Mouse (Mus musculus) ovary, postnatal 36 days (tissue): ENCODE data around the gene Gtpbp8.

Experiments
- DNase-seq: peaks from one replicate; pipeline ENCODE4 v3.0.0; 2022; ENCODE audit warnings: low spot score, mixed read lengths

Gene Gtpbp8

DNA sequence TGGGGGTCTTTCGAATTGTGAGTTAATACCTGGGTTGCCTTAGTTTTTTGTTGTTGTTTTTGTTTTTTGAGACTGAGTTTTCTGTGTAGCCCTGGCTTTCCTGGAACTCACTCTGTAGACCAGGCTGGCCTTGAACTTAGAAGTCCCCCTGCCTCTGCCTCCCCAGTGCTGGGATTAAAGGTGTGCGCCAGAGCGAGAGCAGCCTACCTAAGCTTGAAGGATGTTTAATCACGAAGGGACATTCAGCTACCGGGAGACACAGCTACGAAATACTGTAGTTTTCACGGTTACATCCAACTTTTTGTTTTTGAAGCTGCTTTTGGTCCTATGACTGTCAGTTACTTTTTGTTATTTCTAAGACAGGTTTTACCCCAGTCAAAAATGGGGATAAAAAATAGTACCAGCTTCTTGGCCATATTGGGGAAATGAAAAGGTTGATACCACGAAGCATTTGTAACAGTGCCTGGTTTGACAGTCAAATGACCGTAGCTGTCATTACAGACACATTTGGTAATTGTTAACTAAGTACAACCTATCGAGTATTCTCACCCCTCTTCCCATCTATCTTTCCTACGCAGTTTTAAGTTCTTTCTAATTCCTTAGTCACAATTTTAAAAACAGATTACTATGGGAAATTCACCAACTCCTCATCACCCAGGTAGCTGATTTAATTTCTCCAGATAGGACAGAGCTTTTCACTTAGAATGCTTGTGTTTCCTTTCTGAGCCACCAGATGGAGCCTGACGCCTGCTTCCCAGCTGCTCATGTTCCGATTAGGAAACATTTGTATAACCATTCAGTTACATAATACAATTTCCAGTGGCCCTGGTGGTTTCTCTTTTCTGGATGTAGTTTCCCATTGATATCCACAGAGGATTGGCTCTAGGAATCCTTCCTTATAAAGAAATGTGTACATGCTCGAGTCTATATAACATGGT, 20.6 kb downstream of the Gtpbp8 start:
- peak; percentile 22 for DNase-seq

GRCm38 (mm10) chr16:44724847-44725246, 21.3 kb downstream of the Gtpbp8 start:
- peak; percentile 20 for DNase-seq

DNA sequence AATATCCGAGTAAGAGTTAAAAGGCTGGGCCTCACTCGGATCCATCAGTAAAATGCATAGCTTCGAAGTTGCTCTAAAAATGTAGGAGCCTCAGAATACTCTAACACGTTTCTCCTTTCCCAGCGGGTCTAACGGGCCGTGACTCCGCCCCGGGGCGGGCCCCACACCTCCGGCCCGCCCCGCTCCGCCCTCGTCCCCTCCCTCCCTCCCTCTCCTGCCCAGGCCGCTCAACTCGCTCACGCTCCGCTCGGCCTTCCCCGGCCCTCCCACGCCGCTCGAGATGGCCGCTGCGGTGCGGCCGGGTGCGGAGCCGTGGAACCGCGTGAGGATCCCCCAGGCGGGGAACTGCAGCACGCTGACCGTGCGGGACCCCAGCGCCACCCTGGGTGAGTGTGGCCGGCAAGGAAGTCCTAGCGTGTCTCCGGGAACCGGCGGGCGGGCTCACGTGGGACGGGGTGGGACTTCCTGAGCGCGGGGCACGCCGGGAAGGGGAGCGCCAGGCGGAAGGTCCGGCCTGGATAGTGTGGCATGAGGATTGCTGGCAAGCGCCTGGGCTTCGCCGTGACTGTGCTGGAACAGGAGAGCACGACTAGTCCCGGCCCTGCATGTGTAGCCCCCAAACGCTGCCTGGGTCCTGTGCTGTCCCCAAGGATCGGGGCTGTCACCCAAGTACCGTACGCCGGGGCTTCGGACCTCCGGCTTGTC, 21.9 kb downstream of the Gtpbp8 start, which contains the start of gene Nepro:
Gene Nepro, plus strand, starts transcription at position 219 of the 705 bp plus-strand sequence.
- DNase-seq, result peak; percentile 94

- no peak for DNase-seq
These were observed 23.5 kb downstream of the Gtpbp8 start for GRCm38 (mm10) chr16:44722666-44723065.

DNA sequence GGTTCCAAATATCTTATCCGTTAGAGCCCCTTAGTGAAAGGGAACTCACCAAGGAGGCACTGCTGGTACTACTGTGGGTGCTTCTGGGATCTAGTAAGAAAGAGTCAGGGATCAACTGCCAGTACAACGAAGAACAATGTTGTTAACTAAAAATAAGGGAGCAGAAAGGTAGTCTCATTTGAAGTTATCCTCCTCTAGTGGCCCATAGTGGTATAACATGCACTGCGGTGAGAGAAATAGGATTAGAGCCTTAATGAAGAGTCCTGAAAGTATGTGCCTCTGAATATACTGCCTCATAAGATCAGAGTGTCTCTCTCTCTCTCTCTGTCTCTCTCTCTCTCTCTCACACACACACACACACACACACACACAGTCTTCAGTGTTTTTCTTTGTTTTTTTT, 25.6 kb downstream of the Gtpbp8 start:
- DNase-seq, result no peak

GRCm38 (mm10) chr16:44719349-44719748, 26.8 kb downstream of the Gtpbp8 start:
- no peak for DNase-seq

GRCm38 (mm10) chr16:44717838-44718237, 28.3 kb downstream of the Gtpbp8 start:
- no peak for DNase-seq

- DNase-seq, result no peak
These were observed 29.0 kb downstream of the Gtpbp8 start for GRCm38 (mm10) chr16:44717141-44717634.

DNA sequence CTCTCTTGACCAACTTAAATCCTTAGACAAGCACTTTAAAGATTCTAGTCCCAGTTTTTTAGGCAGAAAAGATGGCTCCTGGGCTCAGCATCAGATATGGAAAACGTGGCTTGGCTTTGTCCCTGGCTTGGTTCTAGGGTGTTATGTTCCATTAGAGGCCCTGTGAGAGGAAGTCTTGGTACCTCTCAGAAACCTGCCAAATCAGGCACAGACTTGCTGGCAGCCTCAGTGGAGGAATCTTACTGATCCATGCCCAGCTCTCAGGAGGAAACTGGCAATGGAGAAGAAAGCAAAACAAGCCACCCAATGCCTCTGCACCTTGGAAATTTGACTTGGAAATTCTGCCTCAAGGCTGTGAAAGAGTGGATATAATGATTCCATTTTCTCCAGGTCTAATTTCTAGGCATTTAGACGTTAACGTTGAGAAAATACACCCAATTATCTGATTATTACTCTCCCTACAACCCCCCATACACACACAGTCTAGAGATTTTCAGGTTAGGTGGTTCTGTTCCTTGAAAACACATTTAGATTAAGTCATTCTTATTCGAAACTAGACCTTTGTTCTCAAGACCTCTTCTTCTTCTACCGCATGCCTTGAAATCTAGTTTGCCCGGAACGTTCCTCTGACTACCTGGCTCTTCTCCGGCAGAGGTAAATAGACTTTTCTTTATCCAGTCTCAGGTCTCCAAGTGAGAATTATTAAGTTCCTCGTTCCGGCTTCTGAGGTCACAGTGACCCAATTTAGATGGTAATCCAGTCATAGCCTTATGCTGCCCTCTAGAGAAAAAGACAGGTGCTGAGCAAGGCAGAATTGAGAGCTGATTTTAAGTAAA, 29.6 kb downstream of the Gtpbp8 start:
- no peak for DNase-seq

GRCm38 (mm10) chr16:44703458-44703857, 42.7 kb downstream of the Gtpbp8 start:
- DNase-seq, result no peak

- no peak for DNase-seq
These were observed 43.9 kb downstream of the Gtpbp8 start for GRCm38 (mm10) chr16:44702272-44702671.

- DNase-seq, result no peak
These were observed 45.0 kb downstream of the Gtpbp8 start for GRCm38 (mm10) chr16:44701155-44701554.

GRCm38 (mm10) chr16:44697473-44698205, 48.5 kb downstream of the Gtpbp8 start:
- DNase-seq, result no peak

DNA sequence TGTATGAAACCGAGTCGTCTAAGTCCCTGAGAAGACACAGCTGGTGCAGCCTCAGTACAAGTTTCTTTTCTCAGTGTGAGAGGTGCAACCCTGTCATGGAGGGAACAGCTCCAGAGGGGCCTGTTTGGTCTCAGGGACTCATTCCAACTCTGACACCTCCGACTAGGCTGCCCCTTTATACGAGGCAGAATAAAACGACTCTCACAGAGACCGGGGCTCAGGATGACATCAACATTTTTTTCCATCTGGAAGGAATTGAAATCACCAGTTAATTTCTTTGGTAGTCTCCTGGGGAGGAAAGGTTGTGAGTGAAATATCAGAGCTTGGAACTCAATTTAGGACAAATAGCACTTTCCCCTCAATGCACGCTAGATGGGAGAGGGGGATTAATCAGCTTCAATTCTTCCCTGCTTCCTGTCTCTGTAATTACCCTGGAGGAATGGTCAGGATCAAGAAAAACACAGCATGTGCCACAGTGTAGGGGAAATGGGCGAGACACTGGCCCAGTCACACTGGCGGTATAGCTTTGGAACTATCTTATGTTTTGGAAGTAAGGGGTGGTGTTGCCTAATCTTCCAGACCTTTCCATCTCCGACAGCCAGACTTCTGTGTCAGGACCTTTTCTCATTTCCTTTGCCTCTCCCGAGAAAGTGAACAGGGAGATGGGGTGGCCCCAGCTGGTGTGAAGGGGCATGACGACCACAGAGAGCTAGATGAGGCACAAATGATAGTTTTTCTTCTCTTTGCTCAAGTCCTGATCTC, 50.1 kb downstream of the Gtpbp8 start:
- no peak for DNase-seq

DNA sequence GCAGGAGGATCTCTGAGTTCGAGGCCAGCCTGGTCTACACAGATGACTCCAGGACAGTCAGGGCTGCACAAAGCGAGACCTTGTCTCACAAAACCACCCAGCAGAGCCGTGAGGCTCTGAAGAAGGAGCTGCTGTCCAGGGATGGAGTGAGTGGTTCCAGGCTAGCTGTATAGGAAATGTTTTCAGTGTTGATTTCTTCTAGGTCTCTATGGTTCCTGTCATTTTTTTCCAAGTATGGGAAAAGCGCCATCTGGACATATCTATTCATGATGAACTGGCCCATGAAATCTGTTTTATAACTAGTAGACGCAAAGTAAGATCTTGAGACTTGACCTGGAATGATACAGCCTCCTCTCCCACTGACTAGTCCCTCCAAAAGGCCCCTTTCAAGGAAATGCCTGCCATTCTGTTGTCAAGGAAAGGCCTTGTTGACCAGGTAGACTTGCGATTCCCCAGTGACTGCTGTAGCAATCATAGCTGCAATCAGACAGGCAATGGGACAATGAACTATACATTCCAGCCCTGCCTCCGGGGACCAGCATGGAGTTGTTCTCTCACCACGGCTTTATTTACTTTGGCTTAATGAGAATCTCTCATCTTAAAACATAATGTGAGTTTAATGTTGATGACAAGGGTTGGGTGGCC, 50.8 kb downstream of the Gtpbp8 start:
- DNase-seq, result no peak

GRCm38 (mm10) chr16:44693695-44694094, 52.5 kb downstream of the Gtpbp8 start:
- no peak for DNase-seq

DNA sequence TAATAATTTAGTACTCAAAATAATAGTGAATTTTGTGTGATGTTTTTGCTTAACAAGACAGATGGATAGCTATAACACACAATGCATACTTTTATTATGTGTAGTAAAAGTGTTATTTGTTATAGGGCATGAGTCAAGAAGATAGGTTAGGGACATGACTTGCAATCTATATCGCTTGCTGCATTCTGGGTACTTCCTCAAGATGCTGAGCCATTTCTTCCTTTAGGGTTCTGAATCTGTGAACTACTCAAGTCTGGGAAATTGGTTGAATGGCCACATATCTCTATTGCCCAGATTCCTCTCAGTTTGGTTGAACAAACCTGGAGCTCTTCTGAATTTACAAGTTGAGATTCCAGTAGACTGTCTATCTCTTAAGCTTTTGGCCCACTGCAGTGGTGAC, 53.6 kb downstream of the Gtpbp8 start:
- DNase-seq, result no peak

- DNase-seq, result peak; percentile 48
These were observed 54.5 kb downstream of the Gtpbp8 start for GRCm38 (mm10) chr16:44691561-44692141.

DNA sequence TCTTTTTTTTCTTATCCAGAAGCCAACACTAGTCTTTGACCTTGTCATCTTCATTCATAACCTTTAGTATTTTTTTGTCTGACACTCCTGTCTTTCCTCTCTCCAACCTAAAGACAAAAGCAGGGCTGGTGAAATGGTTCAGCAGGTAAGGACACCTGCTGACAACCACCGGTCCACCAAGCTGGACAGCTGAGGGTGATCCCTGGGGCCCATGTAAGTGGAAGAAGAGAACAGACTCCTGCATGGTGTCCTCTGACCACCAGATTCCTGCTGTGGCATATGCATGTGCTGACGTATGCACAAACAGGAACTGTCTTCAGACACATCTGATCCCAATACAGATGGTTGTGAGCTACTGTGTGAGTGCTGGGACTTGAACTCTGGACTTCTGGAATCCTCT, 55.1 kb downstream of the Gtpbp8 start:
- no peak for DNase-seq

- no peak for DNase-seq
These were observed 55.7 kb downstream of the Gtpbp8 start for GRCm38 (mm10) chr16:44690501-44690900.
